Mouse (Mus musculus): ENCODE measurements around the gene Csad.
"Not testable (repeated sequence)": the region's sequence is repeated elsewhere in the genome, so short reads cannot be mapped to it uniquely, and the experiment has no call there.

Gene Csad

DNA sequence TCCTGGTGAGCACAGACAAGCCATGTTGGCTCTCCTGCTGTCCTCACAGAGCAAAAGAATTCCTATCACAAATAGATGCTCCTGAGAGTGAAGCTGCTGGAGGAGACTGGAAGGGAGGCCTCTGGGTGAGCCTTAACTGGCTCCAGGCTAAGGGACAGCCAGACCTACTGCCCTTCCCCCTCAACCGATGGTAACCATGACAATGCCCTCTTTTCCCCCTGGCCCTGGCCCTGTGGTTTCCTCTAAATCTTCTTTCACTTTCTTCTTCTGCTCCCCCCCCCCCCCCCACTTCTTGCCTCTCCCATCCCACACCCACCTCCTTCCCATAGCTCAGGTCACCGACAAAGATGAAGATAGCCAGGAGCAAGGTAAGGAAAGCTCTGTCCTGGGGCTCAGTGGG is 29.4 kb upstream of the Csad start:
- no peak for DNase-seq

DNA sequence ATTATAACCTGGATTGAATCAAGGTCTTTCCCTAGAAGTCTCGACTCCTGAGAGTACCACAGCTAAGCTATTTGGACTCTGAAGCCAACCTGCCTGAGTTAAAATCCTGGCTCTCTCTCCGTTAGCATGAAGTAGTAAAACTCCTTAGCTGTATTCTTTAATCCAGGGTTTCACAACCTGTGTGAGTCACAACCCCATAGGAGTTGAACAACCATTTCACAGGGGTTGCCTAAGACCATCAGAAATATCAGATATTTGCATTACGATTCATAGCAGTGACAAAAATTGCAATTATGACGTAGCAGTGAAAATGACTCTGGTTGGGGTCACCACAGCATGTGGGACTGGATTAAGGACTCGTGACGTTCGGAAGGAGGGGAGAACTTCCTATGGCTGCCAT is 28.2 kb upstream of the Csad start:
- DNase-seq: no peak

DNA sequence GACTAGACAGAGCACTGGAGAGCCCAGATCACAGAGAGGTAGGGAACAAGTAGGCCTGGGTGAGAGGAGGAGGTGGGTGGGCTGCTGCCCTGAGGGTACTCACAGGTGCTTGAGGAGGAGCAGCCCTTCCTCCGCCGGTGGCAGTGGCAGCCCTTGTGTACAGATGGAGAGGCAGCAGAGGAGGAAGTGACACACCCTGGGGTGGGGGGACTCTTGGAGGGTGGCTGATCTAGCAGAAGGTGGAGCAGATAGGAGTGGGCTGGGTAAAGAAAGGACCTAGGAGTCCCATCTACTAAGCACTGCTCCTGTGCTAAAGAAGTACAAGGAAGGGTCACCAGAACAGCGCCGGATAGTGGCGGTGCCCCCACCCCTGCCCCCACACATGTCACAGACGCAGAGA is 27.2 kb upstream of the Csad start, which contains the start of gene Itgb7:
Gene Itgb7, minus strand, starts transcription at position 197 of the 400 bp plus-strand sequence.
- no peak for DNase-seq

DNA sequence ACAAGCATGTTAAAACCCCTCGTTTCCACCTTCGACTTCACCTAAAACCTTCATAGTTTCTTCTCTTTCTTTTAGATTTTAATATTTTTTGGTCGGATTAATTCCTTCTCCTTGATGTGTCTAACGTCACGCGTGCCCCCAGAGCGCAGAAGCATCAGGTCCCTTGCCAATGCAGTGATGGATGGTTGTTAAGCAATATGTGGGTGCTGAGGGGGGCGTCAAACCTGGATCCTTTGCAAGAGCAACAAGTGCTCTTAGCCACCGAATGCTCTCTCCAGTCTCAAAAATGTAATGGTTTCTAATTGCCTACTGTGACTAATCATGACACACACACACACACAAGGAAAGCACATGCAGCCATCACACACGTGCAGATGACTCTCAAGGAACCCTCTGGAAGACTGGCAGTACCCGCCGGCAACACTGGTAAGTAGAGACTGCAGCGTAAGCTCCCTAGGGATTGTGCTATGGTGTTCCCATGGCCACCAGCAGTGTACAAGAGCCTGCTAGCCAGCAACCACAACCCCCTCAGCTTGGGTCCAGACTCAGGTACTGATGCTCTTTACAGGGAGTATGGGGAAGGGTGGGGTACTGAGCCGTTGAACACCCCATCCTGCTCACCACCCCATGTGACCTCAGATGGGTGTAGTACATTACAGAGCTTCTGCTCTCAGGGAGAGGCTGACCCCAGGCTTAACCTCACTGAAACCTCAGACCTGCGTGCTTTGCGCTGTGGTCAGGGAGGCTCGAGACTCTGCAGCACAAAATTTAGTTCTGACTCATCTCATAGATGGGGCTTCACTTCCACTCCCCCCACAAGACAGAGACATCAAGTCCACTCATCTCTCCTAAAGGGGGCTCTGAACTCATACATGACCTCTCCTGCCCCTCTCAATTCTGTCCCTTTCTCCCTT is 26.1 kb upstream of the Csad start:
- no peak for DNase-seq

DNA sequence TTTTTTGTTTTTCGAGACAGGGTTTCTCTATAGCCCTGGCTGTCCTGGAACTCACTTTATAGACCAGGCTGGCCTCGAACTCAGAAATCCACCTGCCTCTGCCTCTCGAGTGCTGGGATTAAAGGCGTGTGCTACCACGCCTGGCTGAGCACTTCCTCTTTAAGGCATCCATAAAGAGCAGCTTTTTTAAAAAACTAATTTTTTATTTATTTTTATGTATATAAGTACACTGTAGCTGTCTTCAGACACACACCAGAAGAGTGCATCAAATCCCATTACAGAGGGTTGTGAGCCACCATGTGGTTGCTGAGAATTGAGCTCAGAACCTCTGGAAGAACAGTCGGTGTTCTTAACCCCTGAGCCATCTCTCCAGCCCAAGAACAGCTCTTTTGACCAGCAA is 21.1 kb upstream of the Csad start:
- not testable (repeated sequence) for DNase-seq

DNA sequence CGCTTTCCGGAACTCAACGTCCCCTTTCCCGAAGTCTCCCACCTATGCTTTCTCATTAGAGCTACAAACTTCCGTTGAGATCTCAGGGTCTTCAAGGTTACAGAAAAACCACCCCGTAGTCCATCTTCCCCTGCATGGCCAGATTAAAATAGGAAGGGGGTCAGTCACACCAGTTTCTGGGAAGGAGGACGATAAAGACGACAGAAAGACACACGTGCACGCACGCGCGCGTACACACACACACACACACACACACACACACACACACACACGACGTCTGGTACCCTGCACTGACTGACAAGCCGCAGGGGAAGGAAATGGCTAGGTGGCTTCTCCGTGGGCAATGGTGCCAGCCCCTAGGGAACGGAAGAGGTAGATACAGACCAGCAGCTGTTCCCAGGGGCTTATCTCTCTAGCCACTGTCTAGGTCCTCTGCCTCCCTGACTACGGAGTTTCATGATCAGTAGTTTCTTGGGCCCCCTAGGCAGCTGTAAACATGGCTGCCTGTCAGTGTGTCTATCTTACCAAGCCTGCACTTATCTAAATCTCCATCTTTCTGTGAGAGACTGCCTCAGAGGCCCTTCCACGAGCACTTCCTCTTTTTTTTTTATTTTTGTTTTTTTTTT is 20.6 kb upstream of the Csad start:
- DNase-seq: no peak

DNA sequence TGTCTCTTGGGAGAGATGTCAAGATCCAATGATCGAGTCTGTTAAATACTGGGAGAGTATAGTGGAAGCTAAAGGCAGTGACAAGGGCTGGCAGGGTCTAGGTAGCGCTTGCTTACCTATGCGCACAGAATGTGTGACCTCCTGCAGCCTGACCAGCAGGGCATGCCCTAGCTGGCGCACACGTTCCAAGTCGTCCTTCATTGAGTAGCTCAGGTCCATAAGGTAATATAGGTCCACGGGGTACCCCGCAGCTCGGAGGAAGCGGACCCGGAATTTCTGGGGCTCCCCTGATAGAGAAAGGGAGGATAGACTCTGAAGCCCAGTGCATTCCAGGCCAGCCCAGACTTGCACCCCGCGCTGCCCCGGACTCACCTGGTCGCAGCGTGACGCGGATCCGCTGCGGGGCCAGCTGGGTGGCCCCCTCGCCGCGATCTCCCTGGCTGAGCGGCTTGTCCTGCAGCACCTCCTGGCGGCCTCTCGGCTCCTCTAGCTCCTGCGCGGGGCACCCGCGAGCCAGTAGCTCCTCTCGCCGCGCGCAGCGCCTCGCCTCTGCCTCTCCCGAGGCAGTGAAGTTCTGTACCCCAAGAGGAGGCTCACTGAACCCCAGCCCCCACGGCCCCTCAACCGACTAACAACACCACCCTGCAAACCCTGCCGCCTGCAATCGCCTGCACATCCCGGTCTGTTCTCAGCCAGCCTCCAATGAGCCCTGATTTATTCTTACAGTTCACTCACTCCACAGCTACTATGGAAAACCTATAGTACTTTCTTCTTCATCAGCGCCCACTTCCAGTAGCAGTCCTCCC is 19.9 kb upstream of the Csad start:
- peak; percentile 85 for DNase-seq

DNA sequence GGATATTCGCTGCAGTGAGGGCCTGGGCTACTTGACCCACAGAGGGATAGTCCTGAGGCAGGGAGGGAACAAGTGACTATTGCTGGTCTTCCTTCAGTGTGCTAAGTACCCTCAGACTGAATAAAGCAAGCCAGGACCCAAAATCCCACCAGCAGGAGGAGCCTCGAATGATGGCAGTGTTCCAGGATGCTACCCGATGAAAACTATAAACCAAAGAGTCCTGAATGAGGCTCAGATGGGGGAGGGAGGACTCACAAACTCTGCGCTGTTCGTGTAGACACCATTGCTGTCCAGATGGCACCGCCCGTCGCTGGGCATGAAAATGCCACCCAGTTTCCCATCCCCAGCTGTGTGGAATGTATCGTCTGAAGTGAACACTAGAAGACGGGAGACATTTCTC is 17.9 kb upstream of the Csad start:
- peak; percentile 53 for DNase-seq

DNA sequence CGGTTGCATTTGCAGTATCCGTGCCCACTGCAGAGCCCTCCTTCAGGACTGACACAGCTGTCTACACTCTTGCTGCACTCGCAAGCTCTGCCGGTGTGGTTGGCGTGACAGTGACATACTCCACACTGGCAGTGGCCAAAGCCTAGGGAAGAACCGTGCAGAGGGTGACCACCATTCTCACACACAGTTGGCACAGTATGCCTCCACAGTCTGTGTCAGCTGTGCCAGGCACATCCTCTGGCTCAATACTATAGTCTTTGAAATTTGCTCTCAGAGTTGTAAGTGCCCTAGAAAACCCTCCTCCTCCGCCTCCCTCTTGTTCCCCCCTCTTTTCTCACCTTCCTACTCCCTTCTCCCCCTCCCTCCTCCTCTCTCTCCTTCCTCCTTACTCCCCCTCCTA is 12.8 kb upstream of the Csad start:
- no peak for DNase-seq

DNA sequence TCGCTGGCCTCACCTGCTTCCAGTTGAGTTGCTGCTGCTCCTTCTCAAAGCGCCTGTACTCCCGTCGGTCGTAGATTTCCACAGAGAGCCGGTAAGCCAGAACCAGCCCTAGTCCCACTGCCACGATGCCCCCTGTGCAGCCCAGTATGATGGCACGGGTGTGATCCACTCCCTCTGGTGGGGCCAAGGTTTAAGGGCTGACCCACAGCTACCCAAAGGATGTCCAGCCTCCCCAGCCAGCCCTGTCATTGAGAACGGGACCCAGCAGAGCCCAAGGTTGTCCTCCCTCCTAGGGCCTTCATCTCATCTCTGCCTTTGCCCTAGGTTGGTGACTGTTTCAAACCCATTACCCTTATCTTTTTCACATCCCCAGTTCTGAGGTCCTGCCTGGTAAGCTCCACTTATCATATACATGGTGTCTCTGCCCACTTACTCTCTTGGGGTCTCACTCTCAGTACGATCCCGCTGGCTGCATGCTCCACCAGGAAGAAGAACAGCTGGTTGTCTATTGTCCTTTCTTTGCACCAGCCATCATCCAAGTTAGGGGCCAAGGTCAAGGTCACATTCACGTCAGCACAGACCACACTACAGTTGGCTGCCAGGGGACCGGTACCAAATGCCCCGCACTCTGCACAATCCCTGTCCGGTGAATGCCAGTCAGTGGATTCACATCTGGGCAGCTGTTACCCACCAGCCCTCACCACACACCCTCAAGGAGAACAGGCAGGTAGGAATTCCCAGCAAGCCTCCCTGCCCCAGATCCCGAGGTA is 12.1 kb upstream of the Csad start:
- no peak for DNase-seq

DNA sequence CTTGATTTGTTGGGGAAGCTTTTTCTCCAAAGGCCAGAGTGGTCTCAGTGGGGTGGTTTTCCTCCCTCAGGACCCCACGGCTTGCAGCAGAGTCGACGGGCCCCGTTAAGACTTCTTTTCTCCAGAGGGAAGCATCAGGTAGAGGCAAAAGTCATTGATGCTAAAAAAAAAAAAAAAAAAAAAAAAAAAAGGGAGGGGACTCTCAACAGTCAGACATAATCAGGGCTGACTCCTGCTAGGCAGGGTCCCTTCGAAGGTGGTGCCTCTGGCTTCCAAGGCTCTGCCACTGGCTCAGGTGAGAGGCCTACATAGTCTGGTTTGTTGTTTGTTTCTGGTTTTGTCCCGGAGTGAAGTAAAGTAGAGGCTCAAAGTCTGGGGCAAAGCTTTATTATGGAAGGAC is 11.1 kb upstream of the Csad start:
- DNase-seq: no peak

DNA sequence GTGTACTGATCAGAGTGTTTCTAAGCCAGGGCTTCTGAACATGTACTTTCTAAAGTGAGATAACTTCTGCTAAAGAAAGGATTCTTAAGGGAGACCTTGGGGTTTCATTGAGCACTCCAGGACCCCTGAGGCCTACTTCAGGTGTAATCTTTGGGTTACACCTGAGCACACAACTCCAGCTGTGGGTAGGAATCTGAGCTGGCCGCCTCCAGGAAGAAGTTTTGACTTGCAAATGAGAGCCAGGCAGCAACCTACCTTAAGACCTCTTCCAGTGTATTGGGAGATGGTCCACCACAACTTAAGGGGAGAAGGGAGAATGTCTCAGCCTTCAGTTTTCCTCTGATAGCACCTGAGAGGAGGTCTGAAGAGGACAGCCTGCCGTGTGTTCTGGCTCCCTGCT is 9.6 kb upstream of the Csad start:
- no peak for DNase-seq

DNA sequence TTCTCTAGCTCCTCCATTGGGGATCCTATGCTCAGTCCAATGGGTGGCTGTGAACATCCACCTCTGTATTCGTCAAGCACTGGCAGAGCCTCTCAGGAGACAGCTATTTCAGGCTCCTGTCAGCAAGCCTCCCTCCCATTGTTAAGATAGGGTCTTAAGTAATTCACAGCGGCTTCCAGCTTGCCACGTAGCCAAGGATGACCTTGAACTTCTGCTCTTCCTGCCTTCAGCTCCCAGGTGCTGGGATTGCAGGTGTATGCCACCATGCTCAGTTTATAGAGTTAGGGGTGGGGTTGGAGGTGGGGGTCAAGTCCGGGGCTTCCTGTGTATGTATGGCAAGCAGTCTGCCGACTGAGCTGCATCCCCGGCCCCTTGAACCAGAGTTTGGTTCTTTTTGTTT is 7.4 kb upstream of the Csad start:
- DNase-seq: no peak

DNA sequence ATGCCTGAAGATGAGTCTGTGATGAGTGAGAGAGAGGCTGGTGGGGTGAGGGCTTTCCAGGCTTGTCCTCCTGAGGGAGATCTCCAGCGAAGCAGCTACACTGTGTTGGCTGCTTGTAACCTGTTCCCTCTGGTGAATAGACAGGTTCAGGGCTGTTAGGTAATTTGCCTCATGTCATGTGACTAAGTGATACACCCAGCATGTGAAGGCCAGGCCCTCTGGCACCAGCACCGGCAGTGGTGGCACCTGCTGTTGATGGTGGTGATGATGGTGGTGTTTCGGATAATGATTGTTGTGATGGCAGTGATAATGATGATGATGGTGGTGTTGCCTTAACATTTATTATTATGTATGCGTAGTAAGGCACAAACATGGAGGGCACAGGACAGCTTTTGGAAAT is 6.3 kb upstream of the Csad start:
- DNase-seq: no peak

DNA sequence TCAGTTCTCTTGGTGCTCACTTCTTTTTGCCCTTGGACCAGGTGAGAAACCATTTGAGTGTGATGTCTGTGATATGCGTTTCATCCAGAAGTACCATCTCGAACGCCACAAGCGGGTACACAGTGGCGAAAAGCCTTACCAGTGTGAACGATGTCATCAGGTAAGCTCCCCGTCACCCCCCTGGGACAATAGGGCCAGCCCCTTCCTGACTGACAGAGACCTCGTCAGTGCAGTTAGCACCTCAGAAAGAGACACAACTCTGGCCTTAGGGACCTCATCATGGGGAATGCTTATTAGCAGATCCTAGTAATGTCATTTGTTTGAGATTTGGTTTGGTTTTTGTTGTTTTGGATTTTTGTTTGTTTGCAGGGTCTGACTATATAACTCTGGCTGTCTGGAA is 4.6 kb upstream of the Csad start:
- DNase-seq: no peak

DNA sequence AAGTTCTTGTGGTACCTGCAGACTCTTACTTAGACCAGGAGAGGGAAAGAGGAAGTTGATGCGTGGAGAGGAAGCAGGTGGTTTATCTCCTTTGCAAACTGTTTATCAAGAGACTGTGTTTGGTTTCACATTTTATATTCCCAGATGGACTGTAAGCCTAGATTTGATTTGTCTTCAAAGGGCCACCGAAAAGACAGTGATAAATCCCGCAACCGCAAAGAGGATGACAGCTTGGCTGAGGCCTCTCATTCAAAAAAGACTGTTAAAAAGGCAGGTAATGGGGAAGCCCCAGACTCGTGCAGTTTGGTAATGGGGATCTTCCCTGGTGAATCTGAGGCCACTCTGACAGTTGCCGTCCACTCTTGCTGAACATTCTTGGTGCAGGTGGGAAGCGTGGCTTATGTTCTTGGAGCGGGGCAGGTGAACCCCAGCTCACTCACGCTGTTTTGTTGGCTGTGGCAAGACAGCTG is 3.6 kb upstream of the Csad start:
- DNase-seq: no peak

DNA sequence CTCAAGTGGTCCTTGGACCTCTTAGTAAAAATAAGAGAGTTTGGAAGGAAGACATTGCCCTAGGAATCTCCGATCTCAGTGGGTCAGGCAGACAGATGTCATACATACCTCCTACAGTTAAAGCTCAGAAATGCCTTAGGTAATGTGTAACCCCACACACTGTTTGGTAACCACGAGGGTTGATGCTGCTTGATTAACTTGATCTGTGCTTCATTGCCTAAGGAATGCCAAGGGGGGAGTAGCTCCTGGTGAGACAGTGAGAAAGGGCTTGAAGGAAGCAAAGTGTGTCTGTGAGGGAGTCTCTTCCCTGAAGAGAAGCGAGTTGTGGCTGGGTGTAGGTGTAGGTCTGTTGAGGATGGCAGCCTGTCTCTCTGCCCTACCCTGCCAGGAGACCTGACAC is 2.8 kb upstream of the Csad start:
- no peak for DNase-seq

DNA sequence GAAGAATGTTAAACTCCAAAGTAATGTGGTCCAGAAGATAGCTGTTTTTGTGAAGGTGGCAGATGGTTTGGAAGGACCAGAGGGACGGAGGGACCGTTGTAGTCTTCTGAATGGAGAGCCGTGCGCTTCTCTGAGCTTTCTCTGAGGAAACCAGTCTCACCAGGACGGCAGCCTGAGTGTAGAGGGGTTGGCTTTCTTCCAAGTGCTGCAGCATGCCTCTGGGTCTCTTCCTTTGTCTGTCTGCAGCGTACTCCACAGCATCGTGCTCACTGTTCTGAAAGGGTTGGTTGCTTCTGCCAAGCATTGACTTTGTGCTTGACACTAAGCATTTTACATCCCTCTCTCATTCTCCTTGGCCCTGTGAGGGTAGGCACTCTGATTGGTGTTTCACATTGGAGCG is 1.3 kb upstream of the Csad start:
- peak; percentile 34 for DNase-seq

DNA sequence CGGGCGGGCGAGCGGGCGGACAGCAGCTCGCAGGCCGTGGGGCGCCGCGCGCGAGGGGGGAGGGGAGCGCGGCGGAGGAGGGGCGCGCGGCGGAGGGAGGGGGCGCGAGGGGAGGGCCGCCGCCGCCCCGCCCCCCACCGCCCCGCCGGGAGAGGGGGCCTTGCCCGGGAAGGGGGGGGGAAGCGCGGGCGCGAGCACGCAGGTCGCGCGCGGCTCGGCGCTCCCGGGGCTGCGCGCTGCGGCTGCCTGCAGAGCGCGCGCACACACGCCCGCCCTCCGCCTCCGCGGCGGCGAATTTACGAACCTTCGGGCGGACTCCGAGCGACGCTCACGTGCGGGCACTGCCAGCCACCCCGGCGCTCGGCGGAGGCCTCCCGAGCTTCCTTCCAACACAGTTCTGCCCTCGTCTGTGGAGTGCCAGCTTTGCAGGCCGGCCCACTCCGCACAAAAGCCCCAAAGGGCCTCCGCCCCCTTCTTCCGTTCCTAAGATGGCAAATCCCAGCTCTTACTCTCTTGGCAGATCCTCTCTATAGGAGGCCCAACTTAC is 616 bp downstream of the Csad start:
- DNase-seq: peak; percentile 66

DNA sequence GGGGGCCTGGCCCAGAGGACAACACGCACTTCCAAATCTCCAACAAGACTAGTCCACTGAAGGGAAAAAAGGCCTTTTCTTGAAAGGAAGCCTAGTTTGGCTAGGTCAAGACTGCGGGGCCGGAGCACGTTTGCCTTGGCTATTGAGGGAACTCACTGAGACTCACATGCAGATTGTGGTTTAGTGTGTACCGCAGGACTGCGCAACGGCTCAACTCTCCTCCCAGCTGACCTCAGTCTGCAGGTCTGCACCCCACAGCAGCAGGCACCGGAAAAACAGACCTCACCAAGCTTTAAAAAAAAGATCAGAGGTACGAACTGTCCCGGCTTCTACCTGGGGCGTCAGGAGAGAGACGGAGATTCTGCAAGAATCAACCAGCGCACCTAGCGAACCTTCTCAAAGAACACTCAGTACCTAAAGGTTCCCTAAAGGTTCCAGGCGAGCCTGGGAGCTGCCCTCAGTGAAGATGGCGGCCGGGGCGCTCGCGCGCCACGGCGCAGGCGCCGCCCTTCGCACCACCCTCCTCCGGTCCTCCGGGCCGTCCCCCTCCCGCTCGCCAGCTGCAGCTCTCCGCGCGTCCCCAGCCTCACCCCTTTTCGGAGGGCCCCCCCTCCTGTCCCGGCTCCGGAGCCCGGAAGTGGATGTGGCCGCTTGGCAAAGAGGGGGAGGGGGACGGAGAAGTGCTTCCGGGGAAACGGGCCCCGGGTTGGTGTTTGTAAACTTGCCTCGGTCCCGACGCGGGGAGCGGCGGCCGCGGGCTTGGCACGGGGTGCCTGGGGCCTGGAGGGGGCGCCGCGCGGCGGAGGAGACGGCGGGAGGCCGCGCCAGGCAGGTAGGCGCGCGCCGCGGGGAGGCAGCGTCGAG is 1.3 kb downstream of the Csad start, which contains the start of gene Zfp740:
Gene Zfp740, plus strand, starts transcription at position 279 of the 864 bp plus-strand sequence.
- peak; percentile 95 for DNase-seq

DNA sequence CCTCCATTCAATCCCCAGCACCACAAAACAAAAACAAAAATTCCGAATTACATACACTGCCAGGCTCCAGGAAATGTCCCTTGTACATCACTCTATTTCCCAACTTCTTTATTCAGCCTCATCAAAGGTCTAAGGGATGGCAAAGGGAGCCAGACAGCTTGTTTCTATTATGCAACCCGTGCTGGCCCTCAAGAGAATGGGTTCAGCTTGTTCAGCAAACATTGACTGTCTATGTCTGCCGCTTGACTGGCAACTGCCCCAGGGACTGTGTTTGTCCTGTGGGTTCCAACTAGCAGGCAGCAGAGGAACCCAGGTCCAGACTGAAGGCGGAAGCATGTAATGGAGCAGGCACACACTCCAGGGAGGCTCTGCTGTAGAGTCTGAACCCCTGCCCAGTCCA is 5.7 kb downstream of the Csad start:
- no peak for DNase-seq
